8 mouse cellular contexts compared by ENCODE assay signal in genomic region chr7:45053931-45054510, GRCm38 (mm10). TPM values are rescaled to one million over a fixed set of nuclear protein-coding genes. Genes with fewer than 3 reads are reported as not detected.
DNase-seq lines count a peak whose midpoint lies in the region; ATAC-seq lines count a peak whose summit lies in the region.

No protein-coding gene starts in this region.

- intact Hi-C loops in left cerebral cortex, postnatal 14 days (cut with DNase I), result loop anchor here (5.0 kb wide), 1 partner anchor 37 kb away; the partner anchor contains the start of genes Rras and Scaf1

- peak; percentile 95 for DNase-seq in adipocyte (ENCODE audit: low spot score)
- DNase-seq in embryo, embryonic 10 days (ENCODE audit: low spot score), result peak; percentile 99
- DNase-seq in gastrocnemius, postnatal 10 days, result peak; percentile 77
- peak; percentile 95 for DNase-seq in intestine, embryonic 14.5 days (ENCODE audit: low spot score)
- DNase-seq in left cerebral cortex, postnatal 14 days (ENCODE audit: low spot score in 2 of 2), result peak; percentile 90 to 98
- DNase-seq in mesoderm, embryonic 11.5 days (ENCODE audit: low read depth, low spot score), result peak; percentile 97
- peak; percentile 93 to 96 for DNase-seq in right cerebral cortex, postnatal 36 days (ENCODE audit: low spot score in 2 of 2)
- DNase-seq in yolk sac, embryonic 10.5 days (ENCODE audit: low spot score), result peak; percentile 100

- peak overlapping the region; percentile 80 for H3K9ac ChIP-seq in intestine, embryonic 14.5 days (ENCODE audit: low read length)

- no peaks in the 10 kb centered on the region for H3K9me3 ChIP-seq in intestine, embryonic 14.5 days (ENCODE audit: control insufficient read depth, low read length)

- H3K36me3 ChIP-seq in intestine, embryonic 14.5 days (ENCODE audit: control insufficient read depth, insufficient read depth, low read length), result peaks cover 14% of the 10 kb centered on the region

- under 1% methylated on average over 33 of the region's 33 CpGs for WGBS in intestine, embryonic 14.5 days

- H3K27me3 ChIP-seq in intestine, embryonic 14.5 days (replicated peaks; ENCODE audit: control insufficient read depth, insufficient read depth, low read length), result no peaks in the 10 kb centered on the region

- peaks cover 15% of the 10 kb centered on the region; the same call in 1 of the 2 replicates for H3K4me1 ChIP-seq in intestine, embryonic 14.5 days (replicated peaks; ENCODE audit: control insufficient read depth, insufficient read depth, low read length)

- peak overlapping the region; percentile 98 for H3K4me2 ChIP-seq in intestine, embryonic 14.5 days (ENCODE audit: low read length)

- H3K27ac ChIP-seq in intestine, embryonic 14.5 days (ENCODE audit: low read depth), result peak overlapping the region; percentile 98

- H3K4me3 ChIP-seq in intestine, embryonic 14.5 days (ENCODE audit: low read depth, low read length), result peak overlapping the region; percentile 78

- ATAC-seq in intestine, embryonic 14.5 days (replicated peaks; ENCODE audit: low FRiP score, low TSS enrichment, low read depth), result peak; percentile 90

RNA-seq across cellular contexts. Expression of gene Prr12, which starts 1.3 kb away (rescaled TPM):
- 10 to 100 TPM; 36.0 to 43.1 TPM for total RNA-seq in gastrocnemius, postnatal 10 days (2021)
- 14.0 and 15.0 TPM in 2 replicates for polyA plus RNA-seq in intestine, embryonic 14.5 days (2014; fragmentation: Nextera tagmentation; extraction: Ambion mirVana)
- 10 to 100 TPM; 61.4 to 65.7 TPM for total RNA-seq in left cerebral cortex, postnatal 14 days (2021)

RNA-seq across cellular contexts. Expression of gene Nosip, which starts 8.2 kb away (rescaled TPM):
- 10 to 100 TPM; 35.9 to 40.5 TPM for total RNA-seq in gastrocnemius, postnatal 10 days (2021)
- polyA plus RNA-seq in intestine, embryonic 14.5 days (2014; fragmentation: Nextera tagmentation; extraction: Ambion mirVana), result 57.2 and 63.0 TPM in 2 replicates
- 10 to 100 TPM; 52.4 to 54.1 TPM for total RNA-seq in left cerebral cortex, postnatal 14 days (2021)

RNA-seq across cellular contexts. Expression of gene Prrg2, which starts 8.5 kb away (rescaled TPM):
- 10 to 100 TPM in 1 of 2 experiments, 1 to 10 TPM in 1; 8.5 to 10.7 TPM for total RNA-seq in gastrocnemius, postnatal 10 days (2021)
- 21.8 and 24.0 TPM in 2 replicates for polyA plus RNA-seq in intestine, embryonic 14.5 days (2014; fragmentation: Nextera tagmentation; extraction: Ambion mirVana)
- total RNA-seq in left cerebral cortex, postnatal 14 days (2021), result 1 to 10 TPM; 6.6 to 7.1 TPM

RNA-seq across cellular contexts. Expression of gene Rras, which starts 36.3 kb away (rescaled TPM):
- 10 to 100 TPM; 75.5 to 80.6 TPM for total RNA-seq in gastrocnemius, postnatal 10 days (2021)
- 69.1 and 70.2 TPM in 2 replicates for polyA plus RNA-seq in intestine, embryonic 14.5 days (2014; fragmentation: Nextera tagmentation; extraction: Ambion mirVana)
- total RNA-seq in left cerebral cortex, postnatal 14 days (2021), result 10 to 100 TPM; 11.4 to 13.0 TPM

RNA-seq across cellular contexts. Expression of gene Scaf1, which starts 37.9 kb away (rescaled TPM):
- total RNA-seq in gastrocnemius, postnatal 10 days (2021), result 10 to 100 TPM; 47.7 to 55.8 TPM
- 45.3 and 49.4 TPM in 2 replicates for polyA plus RNA-seq in intestine, embryonic 14.5 days (2014; fragmentation: Nextera tagmentation; extraction: Ambion mirVana)
- total RNA-seq in left cerebral cortex, postnatal 14 days (2021), result 100 to 1,000 TPM; 153 to 162 TPM

Comparison
In these comparisons a context has a peak if more than half of its experiments do, and no peak if none do; other contexts are left out.
1. Peak in every context shown above with its lines: DNase-seq, ATAC-seq, H3K4me3 ChIP-seq and H3K27ac ChIP-seq.